In genomic region chr17:27261251-27261650, GRCm38 (mm10) we compare ENCODE assay signal across 16 mouse cellular contexts.
"Had no signal": no experiment of that assay in that cellular context is flagged by ENCODE, and none has a peak within 500 bp of the region (broad histone marks: within the 10 kb centered on the region; RNA-seq: fewer than 3 reads in every experiment).

No protein-coding gene starts in this region.

- H3K27me3 ChIP-seq: neural tube, embryonic 12.5 days; neural tube, embryonic 13.5 days; stomach, embryonic 15.5 days had no signal

- DNase-seq: retina, postnatal 1 day; right cerebral cortex, adult 18-20 months; right cerebral cortex, postnatal 14 days; right cerebral cortex, postnatal 25 days; right cerebral cortex, postnatal 4 days; spleen, adult 18-20 months; thymus, adult 18-20 months; thymus, adult 2 months; thymus, postnatal 14 days; thymus, postnatal 25 days; thymus, postnatal 36 days; thymus, postnatal 4 days had no signal

- H3K4me1 ChIP-seq: neural tube, embryonic 15.5 days; stomach, embryonic 15.5 days had no signal

- H3K9me3 ChIP-seq: neural tube, embryonic 13.5 days; stomach, embryonic 15.5 days had no signal

- H3K36me3 ChIP-seq: neural tube, embryonic 12.5 days; neural tube, embryonic 13.5 days; neural tube, embryonic 15.5 days; stomach, embryonic 15.5 days had no signal

- H3K4me3 ChIP-seq: neural tube, embryonic 12.5 days; neural tube, embryonic 13.5 days; neural tube, embryonic 15.5 days; stomach, embryonic 15.5 days had no signal
